Mouse (Mus musculus): ENCODE data around the gene Tmem80.

- no peak for TF ChIP-seq CTCF (IDR thresholded peaks at IDR 0.05; ENCODE audit: extremely low read depth, insufficient read depth, insufficient read length, insufficient replicate concordance)
- TF ChIP-seq POLR2A (IDR thresholded peaks at IDR 0.05; ENCODE audit: low read depth, low read length) = no peak
Observed at GRCm38 (mm10) chr7:141344787-141345186, 17.2 kb downstream of the Tmem80 start.
